Mouse (Mus musculus) skeletal muscle tissue, adult 2 months (tissue): ENCODE measurements around the gene Ccdc71l.
A peak's percentile ranks its signal among the peaks of the same experiment; 100 is the strongest.

Source experiments
- DNase-seq: peaks from one replicate; pipeline ENCODE4 v3.0.0-alpha.2; 2012; ENCODE audit warnings: low read depth, low spot score

Gene Ccdc71l

DNA sequence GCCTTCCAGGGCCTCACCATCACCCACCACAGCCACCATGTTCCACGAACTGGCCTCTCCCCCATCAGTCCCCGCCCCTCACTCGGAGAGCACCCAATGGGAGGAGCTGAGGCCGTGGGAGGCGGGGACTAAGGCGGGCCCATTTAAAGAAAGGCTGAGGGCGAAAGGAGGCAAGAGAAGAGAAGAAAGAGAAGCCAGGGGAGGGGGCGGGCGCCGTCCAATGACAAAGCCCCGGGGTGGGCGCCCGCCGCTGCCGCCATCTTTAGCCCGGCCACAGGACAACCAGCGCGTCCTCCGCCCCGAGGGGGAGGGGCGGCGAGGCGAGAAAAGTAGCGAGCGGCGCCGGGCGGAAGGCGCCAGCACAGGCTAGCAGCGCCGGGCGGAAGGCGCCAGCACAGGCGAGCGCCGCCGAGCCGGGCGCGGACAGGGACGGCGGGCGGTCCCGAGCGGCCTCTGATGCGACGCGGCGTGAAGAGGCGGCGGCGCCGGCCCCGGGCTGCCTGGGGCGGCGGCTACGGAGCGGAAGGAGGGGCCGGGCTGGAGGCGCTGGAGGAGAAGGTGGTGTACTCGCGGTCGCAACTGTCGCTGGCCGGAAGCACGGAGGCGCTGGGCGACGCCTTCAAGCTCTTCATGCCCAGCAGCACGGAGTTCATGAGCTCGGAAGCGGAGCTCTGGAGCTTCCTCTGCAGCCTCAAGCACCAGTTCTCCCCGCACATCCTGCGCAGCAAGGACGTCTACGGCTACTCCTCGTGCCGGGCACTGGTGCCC is at the start of gene Ccdc71l:
TSS of gene Ccdc71l (plus strand) at position 177 of the 768 bp plus-strand sequence.
- DNase-seq: peak; percentile 66

DNA sequence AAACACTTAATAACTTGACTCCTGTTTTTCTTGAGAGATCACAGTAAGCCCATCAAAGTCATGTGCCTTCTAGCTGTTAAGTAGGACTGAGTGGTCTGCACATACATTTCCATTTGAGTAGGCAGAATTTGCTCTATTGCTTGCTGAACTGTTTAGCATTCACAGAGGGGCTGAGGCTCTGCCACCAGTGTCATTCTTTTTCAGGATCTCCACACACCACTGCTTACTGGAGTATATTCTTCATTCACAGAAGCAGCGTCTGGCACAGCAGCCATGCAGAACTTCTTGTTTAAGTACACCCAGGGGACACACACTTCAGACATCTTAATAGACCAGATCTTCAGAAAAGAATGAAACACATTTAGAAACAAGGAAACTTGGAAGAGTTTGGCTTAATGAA is 39.4 kb upstream of the Ccdc71l start:
- no peak for DNase-seq

DNA sequence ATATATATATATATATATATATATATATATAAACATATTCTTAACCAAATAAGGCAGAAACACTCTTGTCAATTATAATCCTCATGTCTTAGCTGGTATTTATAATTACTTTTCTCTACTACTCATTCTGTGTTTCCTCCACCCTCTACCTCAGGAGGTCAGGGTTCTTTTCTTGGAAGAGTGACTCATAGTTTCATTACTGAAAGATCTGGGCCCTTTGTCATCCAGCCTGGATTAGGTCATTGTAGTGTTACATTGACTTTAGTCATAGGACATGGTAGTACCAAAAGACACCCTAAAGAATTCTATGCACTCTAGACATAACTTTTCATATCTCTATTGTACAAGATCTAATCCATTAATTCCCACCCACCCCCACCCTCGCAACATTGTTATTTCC is 35.0 kb upstream of the Ccdc71l start:
- DNase-seq: no peak

DNA sequence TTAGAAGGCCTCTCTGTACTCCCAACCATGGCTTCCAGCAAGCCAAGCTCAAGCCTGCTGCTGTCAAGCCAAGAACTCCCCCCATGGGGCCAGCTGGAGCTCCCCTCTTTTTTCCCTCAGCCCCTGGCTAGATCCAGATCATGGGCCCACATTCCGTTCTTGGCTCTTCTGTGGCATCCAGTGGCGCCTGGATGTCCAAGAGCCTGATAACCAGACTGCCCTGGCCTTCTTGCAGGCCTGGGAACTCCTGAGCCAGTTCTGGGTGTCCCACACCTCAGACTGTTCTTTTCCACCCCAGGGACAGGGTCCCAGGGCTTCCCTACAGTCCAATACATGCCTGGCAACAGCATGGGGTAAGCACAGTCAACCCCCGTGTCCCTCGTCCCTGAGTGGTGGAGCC is 32.4 kb upstream of the Ccdc71l start:
- peak; percentile 13 for DNase-seq

DNA sequence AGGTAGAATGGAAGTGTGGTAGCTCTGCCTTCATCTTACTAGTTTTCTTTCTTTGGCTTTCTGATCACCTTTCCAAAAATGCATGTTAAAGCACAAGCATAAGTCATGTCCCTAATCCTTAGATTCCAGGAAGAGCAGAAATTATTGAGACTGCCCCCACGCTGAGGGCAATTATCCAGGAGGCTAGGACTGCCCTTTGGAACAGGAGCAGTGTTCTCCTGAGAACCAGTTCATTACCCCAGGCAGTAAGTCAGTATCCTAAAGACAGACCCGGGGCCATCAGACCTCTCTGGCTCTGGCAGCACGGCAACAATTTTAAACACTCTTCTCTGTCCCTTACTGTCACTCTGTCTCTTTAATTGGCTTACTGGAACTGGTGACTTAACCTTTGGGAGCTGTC is 30.0 kb upstream of the Ccdc71l start:
- no peak for DNase-seq

DNA sequence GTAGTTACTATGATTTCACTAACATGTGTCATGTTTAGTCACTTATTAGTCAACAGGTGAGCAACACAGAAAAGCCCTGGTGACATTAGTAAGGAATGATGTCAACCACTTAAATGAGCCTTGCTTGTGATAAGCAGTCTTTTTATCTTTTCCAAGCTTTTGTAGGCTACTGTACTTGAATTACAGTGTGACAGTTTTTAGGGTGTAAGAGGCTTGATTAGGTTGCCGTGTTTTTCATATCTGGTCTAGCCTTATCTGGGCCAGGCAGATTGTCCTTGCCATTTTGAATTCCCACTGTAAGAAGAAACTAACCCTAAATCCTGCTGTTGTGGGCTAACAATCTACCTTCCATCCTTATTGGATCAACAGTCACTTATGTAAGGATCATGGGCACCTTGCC is 26.6 kb upstream of the Ccdc71l start:
- no peak for DNase-seq

DNA sequence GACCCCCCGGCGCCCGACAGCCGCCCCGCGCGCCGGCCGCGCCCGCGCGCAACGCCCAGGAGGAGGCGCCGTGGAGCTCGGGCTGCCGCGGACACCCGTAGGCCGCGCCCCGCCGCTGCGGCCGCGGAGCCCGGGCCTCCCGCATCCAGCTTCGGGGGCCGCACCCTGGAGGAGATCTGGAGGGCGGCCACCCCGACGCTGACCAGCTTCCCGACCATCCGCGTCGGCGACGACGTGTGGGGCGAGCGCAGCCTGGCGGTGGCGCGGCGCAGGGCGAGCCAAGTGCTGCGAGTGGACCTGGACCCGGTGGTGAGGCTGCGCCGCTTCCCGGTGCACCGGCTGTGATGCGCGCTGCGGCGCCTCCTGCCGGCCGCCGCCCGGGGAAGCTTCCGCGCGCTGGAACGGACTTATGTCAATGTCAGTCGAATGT is 807 bp downstream of the Ccdc71l start:
- DNase-seq: peak; percentile 67

DNA sequence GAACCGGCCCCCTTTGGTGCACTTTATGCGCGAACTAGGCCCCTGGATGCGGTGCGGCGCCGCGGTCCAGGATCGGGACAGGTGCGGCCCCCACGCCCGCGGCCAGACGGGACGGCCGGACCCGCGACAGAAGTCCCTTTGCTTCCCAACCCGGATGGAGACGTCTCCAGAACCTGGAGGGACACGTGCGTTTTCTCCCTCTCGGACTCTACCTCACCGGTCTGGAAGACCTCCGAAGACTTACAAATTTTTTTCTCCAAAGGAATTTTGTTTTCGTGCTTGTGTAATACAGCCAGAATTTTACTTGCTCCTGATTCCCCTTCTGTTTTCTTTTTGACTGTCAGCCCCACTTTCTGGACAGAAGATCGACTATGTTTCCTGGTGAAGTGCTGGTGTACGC is 1.2 kb downstream of the Ccdc71l start:
- DNase-seq: no peak

DNA sequence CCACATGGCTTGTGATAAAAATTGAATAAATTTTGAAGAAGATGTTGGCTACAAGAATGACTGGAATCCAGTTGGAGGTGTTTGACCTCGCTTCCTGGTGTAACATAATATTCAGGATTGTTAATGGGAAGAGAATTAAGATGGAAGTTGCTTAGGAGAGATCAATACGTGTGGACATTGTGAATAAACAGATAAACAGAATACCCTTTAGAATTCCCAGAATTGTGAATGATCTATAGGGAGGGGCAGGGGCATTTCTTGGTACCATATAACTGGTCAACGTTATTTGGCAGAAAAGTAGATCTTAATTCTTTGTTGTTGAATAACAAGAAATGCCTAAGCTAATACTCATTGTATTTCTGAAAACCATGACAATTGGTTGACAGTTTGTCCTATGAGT is 2.0 kb downstream of the Ccdc71l start:
- DNase-seq: no peak

DNA sequence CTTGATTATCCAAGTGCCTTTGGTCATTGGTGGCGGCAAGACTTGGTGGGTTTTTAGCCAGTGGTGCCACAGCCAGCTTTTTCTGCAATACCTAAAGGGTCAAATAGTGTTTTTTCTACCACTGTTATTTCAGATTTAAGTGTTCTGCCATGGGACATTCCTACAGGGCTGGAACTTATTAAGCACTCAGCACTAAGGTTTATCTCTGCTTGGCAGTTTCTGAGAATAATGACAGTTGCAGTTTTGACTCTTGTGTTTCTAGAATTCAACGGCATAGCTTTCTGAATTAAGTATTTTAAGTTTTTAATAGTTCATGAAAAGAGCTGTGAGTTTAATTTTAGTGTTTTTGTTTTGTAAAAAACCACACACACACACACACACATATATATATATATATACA is 2.5 kb downstream of the Ccdc71l start:
- DNase-seq: no peak

DNA sequence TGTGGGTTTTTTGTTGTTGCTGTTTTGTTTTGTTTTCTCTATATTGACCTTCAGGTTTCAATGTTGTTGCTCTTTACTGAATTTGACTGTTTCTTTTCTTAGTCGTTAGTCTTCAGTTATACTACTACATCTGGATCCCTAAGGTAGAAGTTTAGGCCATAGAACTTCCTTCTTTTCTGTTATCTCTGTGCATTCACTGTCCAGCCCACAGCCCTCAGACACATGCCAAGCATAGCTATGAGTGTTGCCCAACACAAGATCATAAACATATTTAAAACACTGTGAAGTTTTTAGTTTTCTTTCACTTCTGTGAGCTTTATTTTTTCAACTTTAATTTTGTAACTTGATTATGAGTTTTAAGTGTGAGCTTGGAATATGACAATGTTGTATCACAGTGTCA is 41.0 kb downstream of the Ccdc71l start:
- no peak for DNase-seq

DNA sequence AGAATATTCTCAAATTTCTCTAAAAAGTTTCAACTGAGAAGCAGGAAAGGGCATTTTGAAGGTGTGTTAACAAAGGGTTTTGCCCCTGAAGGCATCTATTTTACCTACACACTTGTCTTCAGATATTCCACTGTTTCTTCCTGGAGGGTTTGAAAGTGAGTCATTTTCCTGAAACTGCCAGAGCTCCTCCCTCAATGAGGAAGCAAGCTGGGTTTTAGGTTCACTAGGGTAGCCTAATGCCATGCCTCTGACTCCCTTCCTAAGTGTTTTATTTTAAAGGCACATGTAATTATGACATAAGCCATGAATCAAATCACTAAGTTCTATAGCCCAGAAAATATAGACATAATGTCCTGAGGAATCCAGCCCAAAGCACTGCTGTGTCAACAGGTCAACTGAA is 49.3 kb downstream of the Ccdc71l start:
- no peak for DNase-seq

DNA sequence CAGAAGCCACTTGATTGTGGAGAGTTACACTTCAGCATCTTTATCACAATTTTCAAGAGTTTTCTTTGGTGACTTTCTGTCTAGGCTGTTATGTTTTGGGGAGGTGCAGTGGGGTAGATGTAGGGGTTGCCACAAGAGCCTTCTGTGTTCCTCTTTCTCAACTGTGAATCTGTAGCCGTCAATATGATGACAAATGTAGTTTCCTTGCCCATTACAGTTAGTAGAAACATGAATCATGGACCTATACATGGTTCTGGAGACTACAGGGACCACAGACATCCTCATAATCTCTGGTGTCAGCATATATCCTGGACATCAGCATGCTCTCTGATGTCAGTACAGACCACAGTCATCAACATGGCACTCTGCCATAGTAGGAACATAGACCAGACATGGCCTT is 52.5 kb downstream of the Ccdc71l start:
- DNase-seq: no peak
